Mouse (Mus musculus) urinary bladder, postnatal 4 days (tissue): ENCODE measurements at regions not wholly inside any gene's neighbourhood (a gene's known extent, or its start where the extent isn't known, plus 50 kb on each side); places are given as distances from the start of the nearest gene placed in this dataset.

Source experiments
- DNase-seq, 2 experiments: peaks; one replicate each; pipeline ENCODE4 v3.0.0; 2021 to 2022; ENCODE audit warnings: low spot score in 2 of 2

GRCm38 (mm10) chr14:106052585-106053551 lies 53.1 kb upstream of the Trim52 start:
- no peak for DNase-seq
